Mouse (Mus musculus) thymus, adult 2 months (tissue): ENCODE measurements around the gene Hoxb8. TPM values are rescaled to one million over a fixed set of nuclear protein-coding genes. Genes with fewer than 3 reads are reported as not detected.

Experiments
- DNase-seq: peaks from one replicate; pipeline ENCODE4 v3.0.0; 2021
- H3K27ac ChIP-seq: fragments of 200-500 bp; 2 replicates; pipeline ENCODE4 v1.5.1; 2012; ENCODE audit warnings: low read length, control low read depth; ENCODE audit not compliant: control insufficient read depth, insufficient read depth
- H3K27me3 ChIP-seq: fragments of 200-500 bp; 2 replicates; pipeline ENCODE4 v1.6.1; 2012; ENCODE audit warnings: mild to moderate bottlenecking, low read length, moderate library complexity, mixed read lengths; ENCODE audit not compliant: control insufficient read depth, insufficient read depth
- H3K36me3 ChIP-seq: fragments of 200-500 bp; 2 replicates; pipeline ENCODE4 v1.6.1; 2012; ENCODE audit warnings: mild to moderate bottlenecking, low read length, moderate library complexity; ENCODE audit not compliant: control insufficient read depth, insufficient read depth
- H3K4me1 ChIP-seq: fragments of 200-500 bp; replicated peaks from 2 replicates; pipeline ENCODE4 v1.6.1; 2012; ENCODE audit warnings: low read length; ENCODE audit not compliant: control insufficient read depth, insufficient read depth
- H3K4me3 ChIP-seq: fragments of 200-500 bp; 2 replicates; pipeline ENCODE4 v1.5.1; 2012; ENCODE audit warnings: mild to moderate bottlenecking, low read length, control low read depth, moderate library complexity; ENCODE audit not compliant: control insufficient read depth, insufficient read depth
- CTCF ChIP-seq: fragments of 200-500 bp; IDR thresholded peaks from 2 replicates; pipeline ENCODE4 v1.5.1; 2012; ENCODE audit warnings: mild to moderate bottlenecking, control low read depth, low read length, moderate library complexity, borderline replicate concordance; ENCODE audit not compliant: control insufficient read depth, poor library complexity, insufficient read depth; ENCODE audit errors: extremely low read depth
- POLR2A ChIP-seq: fragments of 200-500 bp; IDR thresholded peaks from 2 replicates; pipeline ENCODE4 v1.6.1; 2012; ENCODE audit warnings: mild to moderate bottlenecking, low read length, control low read depth, moderate library complexity; ENCODE audit not compliant: control insufficient read depth, poor library complexity, insufficient read depth; ENCODE audit errors: extremely low read depth
- WGBS: fragments of 180-500 bp; shearing (Covaris S2); methylation state at CpG from one replicate; pipeline ENCODE4 v1.1.7; 2018; 5-methylcytosine and 5-hydroxymethylcytosine counted together
- polyA plus RNA-seq: library from polyadenylated mRNA; depleted of rRNA; stranded (reverse); fragments of >200 nt; gene quantifications from 2 replicates; pipeline ENCODE4 v1.2.3, GENCODE M21; 2012

The Hoxb8 gene
- polyA plus RNA-seq, 1 experiment: 0.20 TPM

- DNase-seq: no peak
- TF ChIP-seq POLR2A (no peak), CTCF (no peak)
- H3K4me3 ChIP-seq: no peak overlapping the region
- 4% methylated on average over 58 of the region's 58 CpGs for WGBS
- H3K36me3 ChIP-seq: no peaks in the 10 kb centered on the region
- no peaks in the 10 kb centered on the region; the same call in 1 of the 2 replicates for H3K4me1 ChIP-seq
- H3K27ac ChIP-seq: no peak overlapping the region
- peaks cover 49% of the 10 kb centered on the region for H3K27me3 ChIP-seq
Observed at GRCm38 (mm10) chr11:96272024-96272921, 9.4 kb upstream of the Hoxb8 start.

DNA sequence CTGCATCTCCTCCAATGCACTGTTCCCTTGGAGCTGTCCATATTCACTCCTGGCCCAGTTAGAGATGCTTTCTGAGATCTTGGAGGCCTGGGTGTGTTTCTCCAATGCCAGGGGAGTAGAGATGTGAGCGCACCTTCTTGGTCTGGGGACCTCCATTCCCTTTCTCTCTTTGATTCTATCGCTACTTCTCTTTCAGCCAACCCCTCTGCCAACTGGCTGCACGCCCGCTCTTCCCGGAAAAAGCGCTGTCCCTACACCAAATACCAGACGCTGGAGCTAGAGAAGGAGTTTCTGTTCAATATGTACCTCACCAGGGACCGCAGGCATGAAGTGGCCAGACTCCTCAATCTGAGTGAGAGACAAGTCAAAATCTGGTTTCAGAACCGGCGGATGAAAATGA is 7.3 kb upstream of the Hoxb8 start:
- no peak for DNase-seq
- H3K27me3 ChIP-seq: peaks cover 46% of the 10 kb centered on the region
- 64% methylated on average over 10 of the region's 10 CpGs for WGBS
- H3K27ac ChIP-seq: no peak overlapping the region
- no peaks in the 10 kb centered on the region for H3K36me3 ChIP-seq
- TF ChIP-seq POLR2A: no peak
- TF ChIP-seq CTCF: no peak
- H3K4me3 ChIP-seq: no peak overlapping the region
- no peaks in the 10 kb centered on the region; the same call in 1 of the 2 replicates for H3K4me1 ChIP-seq

DNA sequence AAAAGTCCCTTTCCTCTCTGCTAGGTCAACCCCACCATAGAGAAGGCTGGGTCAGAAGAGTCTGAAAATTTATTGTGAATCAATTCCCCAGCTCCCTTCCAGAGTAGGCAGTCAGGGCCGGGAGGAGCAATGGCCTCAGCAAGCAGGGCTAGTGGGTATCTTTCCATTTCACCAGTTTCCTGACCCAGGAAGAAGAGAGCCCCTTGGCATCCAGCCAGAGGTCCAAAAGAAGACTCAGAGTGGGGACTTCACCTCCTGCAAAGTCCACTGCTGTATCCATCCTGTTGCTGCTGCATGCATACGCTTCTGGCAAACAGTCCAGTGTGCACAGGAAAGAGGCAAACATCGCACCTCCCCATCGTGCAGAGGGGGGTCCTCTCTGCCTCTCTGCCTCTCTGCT is 5.8 kb upstream of the Hoxb8 start:
- Histone ChIP-seq H3K27ac (no peak overlapping the region), H3K27me3 (peaks cover 42% of the 10 kb centered on the region), H3K4me1 (no peaks in the 10 kb centered on the region; the same call in 1 of the 2 replicates), H3K4me3 (no peak overlapping the region), H3K36me3 (no peaks in the 10 kb centered on the region)
- TF ChIP-seq CTCF: no peak
- no peak for TF ChIP-seq POLR2A
- DNase-seq: no peak
- 29% methylated on average over 4 of the region's 4 CpGs for WGBS

GRCm38 (mm10) chr11:96277151-96278044 is 4.3 kb upstream of the Hoxb8 start:
- no peak for DNase-seq
- Histone ChIP-seq H3K27me3 (peaks cover 45% of the 10 kb centered on the region), H3K4me1 (no peaks in the 10 kb centered on the region), H3K36me3 (no peaks in the 10 kb centered on the region), H3K27ac (no peak overlapping the region), H3K4me3 (no peak overlapping the region)
- WGBS: 8% methylated on average over 35 of the region's 35 CpGs
- TF ChIP-seq POLR2A (no peak), CTCF (no peak)

DNA sequence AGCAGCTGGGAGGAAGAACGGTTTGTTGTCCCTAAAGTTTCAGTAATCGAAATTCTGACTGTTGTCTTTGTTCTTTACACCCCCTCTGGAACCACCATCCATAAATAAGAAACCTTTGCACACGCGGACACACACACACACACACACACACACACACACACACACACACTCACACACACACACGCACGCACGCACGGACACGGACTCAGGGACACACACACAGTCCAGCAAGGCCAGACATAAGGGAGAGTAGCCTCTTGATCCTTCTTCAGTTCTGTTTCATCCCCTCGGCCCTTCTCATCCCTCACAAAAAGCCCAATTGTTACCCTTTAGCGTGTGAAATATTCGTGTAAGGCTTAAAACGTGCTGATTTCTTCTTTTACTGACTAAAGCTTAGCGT is 3.4 kb upstream of the Hoxb8 start:
- TF ChIP-seq CTCF (no peak), POLR2A (no peak)
- no peak for DNase-seq
- 17% methylated on average over 14 of the region's 14 CpGs for WGBS
- no peak overlapping the region for H3K27ac ChIP-seq
- no peaks in the 10 kb centered on the region for H3K36me3 ChIP-seq
- peaks cover 48% of the 10 kb centered on the region for H3K27me3 ChIP-seq
- no peak overlapping the region for H3K4me3 ChIP-seq
- no peaks in the 10 kb centered on the region for H3K4me1 ChIP-seq

DNA sequence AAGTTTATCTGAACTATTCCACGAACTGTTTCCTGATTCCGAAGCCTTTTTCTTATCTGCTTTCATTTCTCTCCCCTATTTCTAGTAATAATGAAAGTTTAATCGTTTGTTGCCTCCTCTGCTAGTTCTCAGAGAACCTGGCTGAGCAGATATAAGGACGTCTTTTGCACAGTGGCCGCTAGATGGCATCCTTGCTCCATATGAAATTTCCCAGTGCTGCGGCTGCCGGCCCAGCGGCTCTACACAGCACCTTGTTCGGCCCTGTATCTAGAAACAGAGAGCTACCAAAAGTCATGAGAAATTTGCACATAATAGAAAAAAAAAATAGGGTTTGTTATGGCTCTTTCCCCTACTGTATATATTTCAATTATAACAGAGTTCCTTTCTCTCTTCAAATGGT is 2.9 kb upstream of the Hoxb8 start:
- H3K4me1 ChIP-seq: no peaks in the 10 kb centered on the region
- H3K27ac ChIP-seq: no peak overlapping the region
- peaks cover 48% of the 10 kb centered on the region for H3K27me3 ChIP-seq
- TF ChIP-seq CTCF: peak; percentile 72; the same call in 1 of the 2 replicates
- TF ChIP-seq POLR2A: no peak
- no peaks in the 10 kb centered on the region for H3K36me3 ChIP-seq
- H3K4me3 ChIP-seq: no peak overlapping the region
- peak; percentile 79 for DNase-seq
- 1% methylated on average over 9 of the region's 9 CpGs for WGBS
